Mouse (Mus musculus): ENCODE data around the gene Gm20388.

The Gm20388 gene

DNA sequence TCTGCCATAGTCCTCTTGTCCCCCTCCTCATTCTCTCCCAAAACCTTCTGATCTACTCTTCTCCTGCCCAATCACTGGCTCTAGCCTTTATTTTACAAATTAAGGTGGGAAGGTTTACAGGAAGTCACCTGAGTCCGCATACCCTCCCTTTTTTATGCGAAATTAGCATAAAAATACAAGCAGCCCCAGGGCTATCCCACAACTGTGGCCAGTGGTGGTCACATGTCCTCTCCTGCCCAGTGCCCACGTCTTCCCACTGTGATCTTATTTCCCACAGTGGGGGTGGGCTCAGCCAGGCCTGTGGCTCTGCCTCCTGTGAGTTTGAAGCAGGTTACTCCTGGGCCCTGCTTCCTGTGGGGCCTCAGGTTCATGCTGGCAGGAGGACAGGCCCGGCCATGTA lies 2194.0 kb downstream of the Gm20388 start:
- no peak for DNase-seq (ENCODE audit: low read depth)

DNA sequence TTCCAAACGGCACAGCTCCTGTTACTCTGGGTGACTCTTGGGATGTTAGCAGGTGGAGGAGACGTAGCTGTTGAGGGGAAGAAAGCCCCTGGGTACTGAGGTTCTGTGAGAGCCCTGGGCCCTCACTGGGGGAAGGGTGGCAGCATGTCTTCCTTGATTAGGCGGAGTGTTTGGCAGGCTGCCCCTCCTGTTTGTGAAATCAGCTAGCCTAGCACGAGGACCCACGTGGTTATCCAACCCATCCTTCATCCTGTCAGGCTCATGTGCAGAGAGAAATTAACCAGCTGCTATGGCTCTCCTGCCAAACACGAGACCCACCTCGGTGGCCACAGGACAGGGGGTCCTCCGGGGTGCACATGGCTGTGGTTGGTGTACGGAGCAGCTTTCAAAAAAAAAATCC lies 2195.6 kb downstream of the Gm20388 start:
- peak; percentile 82 for DNase-seq (ENCODE audit: low read depth)

DNA sequence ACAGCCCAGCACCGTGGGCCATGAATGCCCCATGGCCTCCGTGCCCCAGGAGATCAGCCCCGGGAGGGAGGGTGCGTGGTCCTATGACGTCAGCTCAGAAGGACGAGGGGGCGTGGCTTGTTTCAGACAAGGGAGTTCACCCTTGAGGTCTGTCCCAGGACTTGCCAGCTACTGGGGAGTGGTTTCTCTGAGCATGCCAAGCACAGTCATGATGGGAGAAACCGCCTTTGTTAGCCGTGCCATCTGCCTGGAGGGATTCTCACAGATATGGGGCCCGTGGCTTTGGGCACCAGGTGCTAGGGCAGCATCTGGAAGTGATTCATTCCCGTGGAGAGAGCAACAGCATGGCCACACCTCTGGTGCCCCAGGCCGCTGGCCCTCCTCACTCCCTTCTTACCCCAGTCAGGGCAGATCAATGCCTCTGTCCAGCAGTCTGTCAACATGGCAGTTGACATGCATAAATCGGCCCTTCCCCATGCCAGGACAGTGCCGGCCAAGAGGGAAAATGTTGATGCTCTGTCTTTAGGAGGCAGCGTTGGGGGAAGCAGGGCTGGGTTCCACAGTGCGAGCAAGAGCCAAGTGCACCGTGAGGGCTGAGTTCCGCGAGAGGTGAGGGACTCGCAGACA lies 2199.7 kb downstream of the Gm20388 start:
- peak; percentile 76 for DNase-seq (ENCODE audit: low read depth)

DNA sequence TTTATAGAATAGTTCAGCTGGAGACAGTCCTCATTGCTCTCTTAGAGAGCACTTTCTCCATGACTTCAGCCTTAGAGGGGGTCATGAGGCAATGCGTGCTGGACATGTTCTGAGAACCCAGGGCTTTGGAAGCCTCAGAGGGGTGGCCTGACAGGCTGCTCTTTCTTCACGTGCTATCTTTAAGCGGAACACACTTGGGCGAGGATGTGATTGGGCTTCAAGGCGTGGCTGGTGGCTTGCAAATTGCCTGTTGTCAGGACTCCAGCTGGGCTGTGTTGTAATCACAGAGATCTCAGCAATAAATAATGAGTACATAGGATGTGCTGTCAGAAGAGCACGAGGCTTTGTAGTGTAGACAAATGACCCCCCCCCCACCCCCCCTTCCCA lies 2200.2 kb downstream of the Gm20388 start:
- peak; percentile 85 for DNase-seq (ENCODE audit: low read depth)

DNA sequence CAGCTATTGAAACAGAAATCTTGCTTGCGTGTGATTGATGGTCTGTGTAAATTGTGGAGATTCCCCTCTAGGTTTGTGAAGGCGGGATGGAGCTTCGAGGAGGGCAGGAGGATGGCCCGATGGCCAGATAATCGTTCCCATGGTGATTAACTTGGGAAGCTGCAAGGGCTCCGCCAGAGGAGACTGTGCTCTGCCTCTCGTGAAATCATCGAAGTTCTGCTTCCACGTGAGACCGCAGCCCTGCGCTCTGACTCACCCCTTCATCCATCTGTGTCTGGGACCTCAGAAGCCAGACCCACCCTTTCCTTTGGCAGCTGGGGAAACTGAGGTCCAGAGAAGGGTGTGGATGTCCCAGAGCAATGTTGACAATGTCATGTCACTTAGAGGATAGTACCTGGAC lies 2201.1 kb downstream of the Gm20388 start:
- no peak for DNase-seq (ENCODE audit: low read depth)

DNA sequence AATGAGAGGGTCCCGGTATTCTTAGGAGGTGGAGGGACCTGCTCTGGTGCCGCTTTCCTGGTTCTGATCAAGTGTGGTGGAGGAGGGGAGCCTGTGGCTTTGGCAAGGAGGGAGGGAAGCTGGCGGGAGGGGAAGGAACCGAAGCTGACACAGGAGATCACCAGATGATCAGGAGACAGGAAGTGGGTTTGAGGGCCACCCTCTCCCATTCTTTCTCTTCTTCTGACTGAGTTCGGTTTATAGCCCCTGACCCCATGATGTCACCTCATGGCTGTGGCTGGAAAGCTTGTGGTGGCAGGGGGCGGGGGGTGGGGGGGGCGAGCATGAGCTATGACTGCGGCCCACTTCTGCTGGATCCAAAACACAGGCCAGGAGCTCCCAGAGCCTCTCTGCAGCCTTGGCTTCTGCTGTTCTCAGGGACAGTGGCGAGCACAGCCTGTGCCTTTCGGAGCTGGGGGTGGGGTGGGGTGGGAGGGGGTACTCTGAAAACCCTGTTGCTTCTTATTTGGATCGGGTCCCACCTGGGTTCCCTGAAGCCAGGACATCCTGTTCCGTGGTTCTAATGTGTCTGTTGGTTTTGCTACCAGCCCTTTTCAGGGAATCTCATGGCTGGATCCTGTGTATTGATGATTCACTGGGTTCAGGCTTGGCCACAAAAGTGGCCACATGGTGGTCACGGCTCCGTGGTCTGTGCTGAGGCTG lies 2201.8 kb downstream of the Gm20388 start:
- DNase-seq (ENCODE audit: low read depth), result peak; percentile 40

DNA sequence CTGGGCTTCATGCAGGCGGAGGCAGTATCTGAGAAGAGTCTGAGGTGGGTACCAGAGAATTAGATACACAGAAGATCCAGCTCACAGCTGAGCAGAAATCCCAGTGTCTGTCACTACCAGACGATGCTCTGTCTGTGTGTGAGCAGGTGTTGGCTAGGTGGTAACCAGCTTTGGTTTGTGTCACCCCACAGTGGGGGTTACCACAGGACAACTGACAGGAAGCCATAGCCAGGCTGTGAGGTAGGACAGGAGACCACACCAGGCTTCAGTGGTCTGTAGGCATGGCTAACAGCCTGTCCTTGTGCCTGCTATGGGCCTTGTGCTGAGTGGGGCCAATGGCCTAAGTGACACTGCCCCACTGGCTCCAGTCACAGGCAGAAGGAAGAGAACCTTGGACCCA lies 2204.2 kb downstream of the Gm20388 start:
- no peak for DNase-seq (ENCODE audit: low read depth)

DNA sequence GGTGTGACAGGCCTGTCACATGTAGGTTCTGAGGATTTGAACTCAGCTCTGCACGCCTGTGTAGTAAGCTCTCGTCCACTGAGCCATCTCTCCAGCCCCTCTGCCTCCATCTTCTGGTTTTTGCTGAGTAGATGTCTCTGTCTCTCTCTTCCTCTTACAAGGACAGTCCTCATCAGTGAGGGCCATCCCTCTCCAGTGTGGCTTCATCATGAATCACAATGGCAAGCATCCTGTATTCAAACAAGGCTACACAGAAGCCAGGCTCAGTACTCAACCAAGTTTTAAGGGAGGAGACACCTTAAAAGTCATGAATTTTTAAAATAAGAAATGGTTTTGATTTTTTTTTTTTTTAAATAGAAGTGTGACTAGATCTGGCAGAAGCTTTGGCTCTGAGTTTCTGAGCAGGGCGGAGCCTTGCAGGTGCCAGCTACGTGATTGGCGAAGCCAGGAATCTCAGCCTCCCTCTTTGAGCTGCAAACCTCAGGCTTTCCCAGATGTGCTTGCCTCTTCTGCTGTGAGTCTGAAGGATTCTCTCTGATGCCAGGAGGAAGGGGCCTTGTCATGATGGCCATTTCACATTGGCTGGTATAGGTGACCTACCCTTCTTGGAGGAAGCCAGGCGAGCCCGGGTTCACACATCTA lies 2206.2 kb downstream of the Gm20388 start:
- DNase-seq (ENCODE audit: low read depth), result no peak

DNA sequence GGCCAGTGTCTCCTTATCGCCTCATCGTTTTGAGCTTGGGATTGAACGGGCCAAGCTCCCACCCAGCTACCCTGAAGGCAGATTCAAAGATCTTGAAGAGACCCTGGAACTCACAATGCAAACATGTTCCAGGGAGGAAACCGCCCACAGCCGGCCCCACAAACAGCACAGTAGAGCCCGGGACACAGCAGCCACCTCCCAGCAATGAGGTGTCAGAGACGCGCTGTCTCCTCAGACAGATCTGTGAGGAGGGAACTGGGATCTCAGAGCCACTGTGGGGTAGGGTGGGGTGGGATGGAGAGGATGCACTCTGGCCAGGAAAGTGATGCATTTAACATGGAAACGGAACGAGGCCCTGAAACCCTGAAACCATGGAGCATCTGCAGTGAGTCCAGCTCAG lies 2207.5 kb downstream of the Gm20388 start:
- DNase-seq (ENCODE audit: low read depth), result no peak

DNA sequence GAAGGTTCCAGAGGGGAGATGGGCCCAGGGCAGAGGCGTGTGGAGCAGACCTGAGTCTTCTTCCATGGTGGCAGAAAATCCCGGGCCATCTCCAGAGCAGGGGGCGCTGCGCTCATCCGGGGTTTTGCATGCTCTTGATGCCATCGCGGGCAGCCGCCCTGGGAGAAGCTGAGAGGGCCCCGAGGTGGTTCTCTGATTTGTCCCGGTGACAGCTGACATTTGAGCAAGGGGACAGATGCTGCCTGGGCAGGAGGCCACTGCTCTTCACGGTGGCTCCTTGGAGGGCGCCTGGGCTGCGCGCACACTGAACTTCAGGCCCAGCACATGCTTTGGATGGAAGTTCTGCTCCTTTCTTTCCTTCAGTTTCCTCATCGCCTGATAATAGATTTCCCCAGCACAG lies 2207.9 kb downstream of the Gm20388 start:
- no peak for DNase-seq (ENCODE audit: low read depth)

DNA sequence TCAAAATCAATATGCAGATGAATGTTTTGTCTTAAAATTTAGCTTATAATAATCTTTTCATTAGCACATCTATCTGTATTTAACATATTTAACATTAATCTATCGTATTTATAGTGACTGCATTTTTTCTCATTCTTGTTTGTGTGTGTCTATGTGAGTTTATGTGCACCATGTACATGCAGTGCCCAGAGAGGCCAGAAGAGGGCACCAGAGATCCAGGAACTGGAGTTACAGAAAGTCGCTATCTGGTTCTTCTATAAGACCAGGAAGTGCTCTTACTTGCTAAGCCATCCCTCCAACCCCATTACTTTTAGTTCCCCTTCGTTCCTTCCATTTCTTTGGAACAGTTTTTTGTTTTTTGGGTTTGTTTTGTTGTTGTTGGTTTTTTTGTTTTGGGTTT lies 2213.7 kb downstream of the Gm20388 start:
- peak; percentile 44 for DNase-seq (ENCODE audit: low read depth)

DNA sequence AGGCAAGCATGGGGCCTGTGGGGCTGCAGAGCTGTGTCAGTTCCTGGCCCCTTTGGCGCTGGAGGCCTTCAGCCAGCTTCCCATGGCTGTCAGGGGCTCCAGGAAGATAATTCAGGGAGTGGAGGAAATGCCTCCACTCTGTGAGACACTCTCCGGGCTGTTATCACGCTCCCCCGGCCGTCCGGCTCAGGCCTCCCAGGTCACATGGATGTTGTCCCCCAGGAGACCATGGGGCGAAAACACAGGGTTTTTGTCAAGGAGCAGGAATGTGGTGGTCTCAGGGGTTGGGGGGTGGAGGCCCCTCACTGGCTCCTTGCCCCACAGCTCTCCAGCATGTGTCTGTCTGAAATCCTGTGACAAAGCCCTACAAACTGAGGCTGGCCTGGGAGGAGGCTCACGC lies 2216.0 kb downstream of the Gm20388 start:
- DNase-seq (ENCODE audit: low read depth), result no peak

DNA sequence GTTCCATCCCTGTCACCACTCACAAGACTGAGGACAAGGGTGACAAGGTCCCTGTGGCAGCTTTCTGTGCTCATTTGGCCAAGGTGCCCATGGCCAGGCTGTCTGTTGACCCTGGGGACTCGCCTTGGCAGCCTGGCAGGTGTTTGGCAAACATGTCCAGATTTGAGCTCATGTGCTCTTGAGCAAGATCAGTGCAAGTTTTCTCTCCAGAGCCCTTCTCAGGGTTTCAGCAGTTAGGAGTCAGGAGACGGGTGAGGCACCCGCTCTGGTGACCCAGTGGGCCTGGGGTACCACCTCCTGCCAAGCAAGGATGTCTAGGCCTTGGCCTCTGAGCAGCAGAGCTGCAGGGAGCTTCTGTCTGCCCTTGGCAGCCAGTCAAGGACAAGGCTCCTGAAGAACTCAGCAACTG lies 2223.5 kb downstream of the Gm20388 start:
- DNase-seq (ENCODE audit: low read depth), result peak; percentile 38

DNA sequence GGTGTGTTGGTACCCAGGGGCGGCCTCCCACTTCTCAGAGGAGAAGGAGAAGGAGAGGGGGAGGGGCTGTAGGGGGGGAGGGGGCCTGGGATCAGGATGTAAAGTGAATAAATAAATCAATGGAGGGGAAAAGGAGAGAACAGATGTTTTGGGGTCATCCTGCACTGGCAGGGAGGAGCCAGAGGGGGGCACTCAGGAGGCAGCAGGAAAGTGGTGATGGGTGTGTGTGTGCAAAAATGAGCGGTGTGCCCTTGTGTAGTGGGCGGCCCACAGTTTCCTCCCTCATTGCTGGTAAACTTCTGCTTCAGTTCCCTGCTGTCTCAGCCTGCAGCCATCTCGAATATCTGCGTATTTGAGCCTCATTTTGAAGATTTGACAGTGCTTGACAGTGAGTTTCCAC lies 2224.9 kb downstream of the Gm20388 start:
- no peak for DNase-seq (ENCODE audit: low read depth)

DNA sequence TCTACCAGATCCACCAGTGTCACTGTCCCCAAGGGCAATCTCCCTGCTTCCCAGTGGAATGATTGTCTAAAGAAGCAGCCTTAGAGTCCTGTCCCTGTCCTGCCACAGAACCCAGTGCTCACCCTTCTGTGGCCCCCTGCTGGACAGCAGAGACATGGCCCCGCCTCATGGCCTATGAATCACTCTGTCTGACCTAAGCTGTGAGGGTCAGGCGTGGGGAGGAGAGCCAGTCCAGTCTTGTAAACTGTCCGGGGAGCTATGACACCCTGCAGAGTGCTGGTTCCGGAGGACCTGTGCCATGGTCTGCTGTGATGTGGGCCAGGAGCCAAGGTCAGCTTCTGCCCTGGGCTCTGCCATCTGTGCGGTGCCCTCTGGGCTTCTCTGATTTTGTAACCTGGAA lies 2229.1 kb downstream of the Gm20388 start:
- DNase-seq (ENCODE audit: low read depth), result peak; percentile 83

DNA sequence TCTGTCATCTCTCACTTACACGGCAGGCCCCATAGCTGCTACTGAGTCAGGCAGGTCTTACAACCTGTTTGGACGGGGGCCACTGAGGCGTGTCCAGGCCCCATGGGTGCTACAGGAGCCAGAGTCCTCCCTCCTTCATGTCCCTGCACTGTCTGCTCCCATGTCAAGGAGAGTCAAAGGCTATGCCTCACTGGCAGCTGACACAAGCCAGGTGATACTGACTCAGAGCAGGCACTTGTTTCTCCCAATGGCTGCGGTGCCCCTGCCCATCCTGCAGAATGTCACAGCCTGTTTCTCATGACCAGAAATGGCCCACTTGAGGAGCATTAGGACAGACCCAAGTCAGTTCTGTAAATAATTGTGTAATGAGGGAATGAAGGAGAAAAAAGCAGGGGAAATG lies 2229.8 kb downstream of the Gm20388 start:
- DNase-seq (ENCODE audit: low read depth), result no peak

DNA sequence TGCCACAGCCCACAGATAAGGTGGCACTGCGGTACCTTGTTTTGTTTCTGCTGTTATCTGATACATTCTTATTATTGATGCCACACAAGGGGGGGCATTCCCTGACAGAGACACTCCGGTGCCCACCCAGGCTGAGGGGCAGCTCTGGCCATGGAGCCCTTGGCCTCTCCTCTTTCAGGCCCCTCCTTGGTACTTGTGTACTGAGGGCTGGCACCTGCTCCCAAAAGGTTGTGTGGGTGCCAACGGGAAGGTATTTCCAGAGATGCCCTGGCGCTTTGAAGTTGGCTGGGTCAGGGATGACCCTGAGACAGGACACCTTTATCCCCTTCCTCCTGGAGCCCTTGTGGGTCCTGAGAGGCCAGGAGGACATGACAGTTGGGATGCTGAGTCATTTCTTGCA lies 2231.8 kb downstream of the Gm20388 start:
- DNase-seq (ENCODE audit: low read depth), result no peak

DNA sequence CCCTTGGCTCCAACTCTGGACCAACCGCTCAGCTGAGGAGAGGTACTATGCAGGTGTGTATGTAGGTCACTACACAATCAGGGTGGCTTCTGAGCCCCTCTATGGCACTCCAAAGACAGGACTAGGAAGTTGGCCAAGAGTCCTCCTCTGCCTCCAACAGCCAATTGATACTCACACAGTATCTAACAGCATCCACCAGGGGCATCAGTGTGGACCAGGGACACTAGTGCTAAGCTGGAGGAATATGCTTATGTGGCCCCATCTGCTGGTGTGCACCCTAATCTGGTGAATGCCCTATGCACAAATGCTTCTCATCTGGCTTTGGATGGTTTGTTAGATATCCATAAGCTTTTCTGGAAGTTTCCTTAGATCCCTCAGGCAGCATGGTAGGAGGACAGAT lies 2232.6 kb downstream of the Gm20388 start:
- peak; percentile 35 for DNase-seq (ENCODE audit: low read depth)

DNA sequence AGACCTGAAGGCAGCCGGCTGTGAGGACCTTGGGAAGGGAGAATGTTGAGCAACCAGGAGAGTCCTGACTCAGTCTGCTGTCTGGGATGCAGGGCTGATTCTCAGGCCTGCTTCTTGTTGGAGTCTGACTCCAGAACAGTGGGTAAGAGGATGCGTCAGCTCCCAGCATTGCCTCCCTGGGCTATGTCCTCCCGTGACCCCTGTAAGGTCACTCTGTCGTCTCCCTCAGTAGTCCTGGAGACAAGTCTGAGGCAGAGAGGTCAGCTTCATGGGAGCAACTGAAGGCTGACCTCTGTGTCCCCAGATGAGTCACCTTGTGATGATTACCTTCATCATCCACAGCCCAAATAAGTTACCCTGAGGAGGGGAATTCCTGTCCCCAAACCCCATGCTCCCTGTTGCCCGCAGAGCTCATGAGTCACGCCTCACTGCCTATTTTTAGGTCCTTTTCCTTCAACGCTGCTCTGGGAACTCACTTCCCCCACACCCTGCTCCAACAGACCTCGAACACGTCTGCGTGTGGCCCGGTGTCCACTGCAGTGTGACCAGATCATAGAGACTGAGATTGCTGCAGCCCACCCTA lies 2234.2 kb downstream of the Gm20388 start:
- DNase-seq (ENCODE audit: low read depth), result peak; percentile 87

DNA sequence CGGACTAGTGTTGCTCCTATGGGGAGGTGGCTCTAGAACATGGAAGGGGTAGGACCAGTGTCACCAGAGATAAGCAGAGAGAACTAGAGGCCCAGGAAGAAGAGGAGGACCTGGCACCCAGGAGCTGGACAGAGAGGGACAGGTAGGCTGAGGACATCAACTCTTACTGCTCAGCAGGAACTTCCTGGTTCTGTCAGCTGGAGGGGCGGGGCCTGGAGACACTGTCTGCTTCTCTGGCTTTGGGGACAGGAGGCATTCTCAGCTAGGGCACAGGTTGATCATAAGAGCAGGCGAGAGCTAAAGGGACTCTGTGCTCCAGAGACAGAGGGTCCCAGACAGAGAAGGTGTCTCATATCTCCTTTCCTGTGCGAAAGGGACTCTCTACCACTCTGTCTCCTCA lies 2238.4 kb downstream of the Gm20388 start:
- no peak for DNase-seq (ENCODE audit: low read depth)

DNA sequence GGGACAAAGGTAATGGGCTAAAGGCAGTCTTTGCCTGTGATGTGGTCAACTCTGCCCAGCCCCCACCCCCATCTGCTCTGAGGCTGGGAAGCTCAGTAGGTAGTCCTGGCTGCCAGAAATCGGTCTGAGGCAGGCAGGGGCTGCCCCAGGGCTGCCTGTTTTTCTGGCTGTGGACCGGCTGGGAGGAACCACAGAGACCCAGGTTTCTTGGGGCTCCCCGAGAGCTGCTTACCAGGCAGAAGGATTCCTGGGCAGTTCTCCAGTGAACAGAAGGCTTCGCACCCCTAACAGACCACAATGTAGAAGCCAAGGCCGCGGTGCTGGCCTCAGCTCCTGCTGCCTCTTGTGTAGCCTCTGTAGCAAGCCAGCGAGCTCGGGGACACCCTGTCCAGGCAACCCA lies 2239.0 kb downstream of the Gm20388 start:
- DNase-seq (ENCODE audit: low read depth), result peak; percentile 33

DNA sequence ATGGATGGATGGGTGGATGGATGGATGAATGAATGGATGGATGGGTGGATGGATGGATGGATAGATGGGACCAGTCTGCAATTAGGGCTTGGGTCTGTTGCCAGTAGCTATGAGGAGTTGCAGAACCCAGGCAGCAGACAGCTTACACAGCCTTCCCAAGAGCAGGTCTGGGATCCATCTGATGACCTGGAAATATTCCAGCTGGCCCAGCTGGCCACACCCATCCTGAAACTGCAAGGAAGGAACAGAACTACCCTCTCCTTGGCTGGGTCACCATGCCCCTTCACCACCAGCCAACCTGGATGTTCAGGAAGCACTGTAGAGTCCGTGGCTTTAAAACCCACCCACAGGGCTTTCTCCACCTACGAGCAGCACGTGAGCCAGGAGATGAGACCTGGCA lies 2240.9 kb downstream of the Gm20388 start:
- DNase-seq (ENCODE audit: low read depth), result no peak

DNA sequence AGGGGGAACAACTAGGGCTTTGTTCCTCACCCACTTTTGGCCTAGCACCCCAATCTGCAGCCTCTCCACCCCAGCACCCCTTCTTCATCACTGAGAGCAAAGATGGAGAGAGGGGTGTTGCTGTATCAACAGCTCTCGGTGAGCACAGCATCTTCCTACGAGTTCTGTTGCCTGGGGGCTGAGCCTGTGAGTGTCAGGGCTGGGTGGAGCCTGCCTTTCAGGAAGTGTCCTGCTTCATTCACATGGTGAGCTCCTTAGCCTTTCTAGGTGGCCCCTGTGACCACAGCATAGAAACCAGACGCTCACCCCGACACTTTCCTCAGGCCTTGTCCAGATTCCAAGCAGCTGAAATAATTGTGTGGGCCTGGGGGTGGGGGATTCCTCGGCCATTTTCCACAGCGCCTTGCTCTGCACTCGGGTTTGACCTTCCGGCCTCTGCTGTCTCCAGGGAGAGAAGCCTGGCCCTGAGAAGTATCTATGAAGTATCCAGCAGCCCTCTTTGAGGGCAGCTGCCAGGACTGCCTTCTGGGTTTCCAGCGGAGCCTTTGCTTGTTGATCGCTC lies 2244.5 kb downstream of the Gm20388 start:
- DNase-seq (ENCODE audit: low read depth), result peak; percentile 50

Data from NIH3T3 (cell line).